Mouse (Mus musculus) hindbrain, embryonic 13.5 days (tissue): Measurements from ENCODE around the gene Zfp446. TPM values are rescaled to one million over a fixed set of nuclear protein-coding genes. Genes with fewer than 3 reads are reported as not detected.

Experiments used
- ATAC-seq: fragments of 200-750 bp; cut with Nextera tagmentation; 2 replicates; pipeline ENCODE4 v1.8.0; 2017; ENCODE audit warnings: moderate TSS enrichment; ENCODE audit not compliant: low FRiP score
- H3K27ac ChIP-seq: fragments of 300-500 bp; sonication (generic); 2 replicates; pipeline ENCODE4 v1.5.1; 2015; ENCODE audit warnings: inconsistent platforms, mild to moderate bottlenecking, moderate library complexity
- H3K27me3 ChIP-seq: fragments of 300-500 bp; sonication (generic); 2 replicates; pipeline ENCODE4 v1.6.1; 2015; ENCODE audit warnings: mild to moderate bottlenecking, inconsistent platforms
- H3K36me3 ChIP-seq: fragments of 300-500 bp; sonication (generic); 2 replicates; pipeline ENCODE4 v1.6.1; 2015; ENCODE audit warnings: mild to moderate bottlenecking, inconsistent platforms
- H3K4me1 ChIP-seq: fragments of 300-500 bp; sonication (generic); replicated peaks from 2 replicates; pipeline ENCODE4 v1.6.1; 2015; ENCODE audit warnings: inconsistent platforms
- H3K4me2 ChIP-seq: fragments of 300-500 bp; sonication (generic); 2 replicates; pipeline ENCODE4 v1.6.1; 2015; ENCODE audit warnings: inconsistent platforms, mild to moderate bottlenecking, moderate library complexity
- H3K4me3 ChIP-seq: fragments of 300-500 bp; sonication (generic); 2 replicates; pipeline ENCODE4 v1.5.1; 2015; ENCODE audit warnings: mild to moderate bottlenecking, inconsistent platforms
- H3K9ac ChIP-seq: fragments of 300-500 bp; sonication (generic); 2 replicates; pipeline ENCODE4 v1.6.1; 2015; ENCODE audit warnings: mild to moderate bottlenecking, inconsistent platforms
- H3K9me3 ChIP-seq: fragments of 300-500 bp; sonication (generic); 2 replicates; pipeline ENCODE4 v1.6.1; 2016; ENCODE audit warnings: inconsistent platforms
- WGBS: fragments of 180-500 bp; shearing (Covaris S2); methylation state at CpG from one replicate; pipeline ENCODE4 v1.1.7; 2015; 5-methylcytosine and 5-hydroxymethylcytosine counted together
- polyA plus RNA-seq: library from polyadenylated mRNA; unstranded; fragments of >200 nt; fragmentation: Nextera tagmentation; extraction: Ambion mirVana; gene quantifications from 2 replicates; pipeline ENCODE4 v1.2.1, GENCODE M21; 2015

The Zfp446 gene
- polyA plus RNA-seq, 1 experiment from 2014 or later: 12.4 TPM

- Histone ChIP-seq H3K4me3 (peak overlapping the region; percentile 44), H3K27ac (peak overlapping the region; percentile 90), H3K9me3 (no peaks in the 10 kb centered on the region), H3K9ac (peak overlapping the region; percentile 74), H3K4me1 (peaks cover 20% of the 10 kb centered on the region), H3K27me3 (no peaks in the 10 kb centered on the region), H3K4me2 (peak overlapping the region; percentile 62), H3K36me3 (no peaks in the 10 kb centered on the region)
- ATAC-seq: peak; percentile 73
- WGBS: 2% methylated on average over 29 of the region's 29 CpGs
These were observed 16.0 kb upstream of the Zfp446 start for GRCm38 (mm10) chr7:12961511-12962141.

GRCm38 (mm10) chr7:12965678-12966091 lies 12.0 kb upstream of the Zfp446 start, which contains the start of gene Zfp324:
Gene Zfp324 (plus strand): TSS chr7:12965838.
- peak within 1 kb of the TSS; percentile 76 for H3K4me2 ChIP-seq
- WGBS: 1% methylated on average over 23 of the region's 23 CpGs
- H3K27me3 ChIP-seq: no peaks in the 10 kb centered on the region
- no peaks in the 10 kb centered on the region for H3K9me3 ChIP-seq
- peak within 1 kb of the TSS; percentile 87 for H3K4me3 ChIP-seq
- peak; percentile 94 for ATAC-seq
- peak within 1 kb of the TSS; percentile 91 for H3K9ac ChIP-seq
- H3K36me3 ChIP-seq: peaks cover 23% of the 10 kb centered on the region
- H3K4me1 ChIP-seq: peaks cover 34% of the 10 kb centered on the region
- H3K27ac ChIP-seq: peak within 1 kb of the TSS; percentile 92

GRCm38 (mm10) chr7:12966104-12966845 lies 11.4 kb upstream of the Zfp446 start:
- no peaks in the 10 kb centered on the region for H3K9me3 ChIP-seq
- WGBS: under 1% methylated on average over 29 of the region's 29 CpGs
- H3K4me2 ChIP-seq: peak overlapping the region; percentile 76
- ATAC-seq: peak; percentile 65
- H3K4me3 ChIP-seq: peak overlapping the region; percentile 87
- peaks cover 29% of the 10 kb centered on the region for H3K36me3 ChIP-seq
- peak overlapping the region; percentile 91 for H3K9ac ChIP-seq
- peaks cover 28% of the 10 kb centered on the region for H3K4me1 ChIP-seq
- no peaks in the 10 kb centered on the region for H3K27me3 ChIP-seq
- H3K27ac ChIP-seq: peak overlapping the region; percentile 92

DNA sequence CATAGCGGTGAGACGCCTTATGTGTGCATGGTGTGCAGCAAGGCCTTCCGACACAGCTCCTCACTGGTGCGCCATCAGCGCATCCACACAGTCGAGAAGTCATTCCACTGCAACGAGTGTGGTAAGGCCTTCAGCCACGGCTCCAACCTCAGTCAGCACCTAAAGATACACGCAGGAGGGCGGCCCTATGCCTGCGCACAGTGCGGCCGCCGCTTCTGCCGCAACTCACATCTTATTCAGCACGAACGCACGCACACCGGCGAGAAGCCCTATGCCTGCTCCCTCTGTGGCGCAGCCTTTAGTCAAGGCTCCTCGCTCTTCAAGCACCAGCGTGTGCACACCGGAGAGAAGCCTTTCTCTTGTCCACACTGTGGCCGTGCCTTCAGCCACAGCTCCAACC lies 6.7 kb upstream of the Zfp446 start:
- no peak for ATAC-seq
- Histone ChIP-seq H3K4me2 (no peak overlapping the region), H3K27me3 (no peaks in the 10 kb centered on the region), H3K27ac (no peak overlapping the region), H3K9me3 (no peaks in the 10 kb centered on the region), H3K4me3 (no peak overlapping the region), H3K4me1 (peaks cover 17% of the 10 kb centered on the region), H3K36me3 (peaks cover 51% of the 10 kb centered on the region), H3K9ac (no peak overlapping the region)
- WGBS: 95% methylated on average over 25 of the region's 25 CpGs

DNA sequence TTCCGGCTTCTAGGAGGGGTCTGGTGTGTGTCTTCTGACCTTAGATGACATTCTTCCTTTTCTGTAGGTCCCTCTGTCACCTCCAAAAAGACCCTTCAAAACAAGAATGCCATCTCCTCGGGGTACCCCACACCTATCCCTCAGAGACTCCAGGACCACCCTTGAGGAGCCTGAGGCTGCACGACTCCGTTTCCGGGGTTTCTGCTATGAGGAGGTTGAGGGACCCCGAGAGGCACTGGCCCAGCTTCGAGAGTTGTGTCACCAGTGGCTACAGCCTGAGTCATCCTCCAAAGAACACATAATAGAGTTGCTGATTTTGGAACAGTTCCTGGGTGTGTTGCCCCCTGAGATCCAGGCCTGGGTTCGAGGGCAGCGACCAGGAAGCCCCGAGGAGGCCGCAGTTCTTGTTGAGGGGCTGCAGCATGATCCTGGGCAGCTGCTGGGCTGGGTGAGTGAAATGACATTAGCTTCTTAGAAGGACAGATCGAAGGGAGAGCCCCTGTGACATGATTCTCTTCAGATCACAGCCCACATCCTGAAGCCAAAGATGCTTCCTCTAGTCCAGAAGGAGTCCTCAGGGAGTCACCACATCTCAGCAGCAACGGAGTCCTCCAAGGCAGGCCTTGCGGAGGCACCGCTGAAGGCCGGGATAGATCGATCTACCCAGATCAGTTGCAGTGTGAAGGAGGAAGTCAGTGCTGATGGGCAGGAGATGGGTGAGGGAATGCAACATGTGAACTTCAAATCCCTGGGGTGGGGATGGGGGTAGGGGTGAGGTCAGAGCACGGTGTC lies 1.5 kb downstream of the Zfp446 start:
- 86% methylated on average over 18 of the region's 18 CpGs for WGBS
- no peak for ATAC-seq
- peaks cover 17% of the 10 kb centered on the region for H3K4me1 ChIP-seq
- H3K9me3 ChIP-seq: no peaks in the 10 kb centered on the region
- peak overlapping the region; percentile 61 for H3K4me3 ChIP-seq
- H3K9ac ChIP-seq: peak overlapping the region; percentile 82
- H3K4me2 ChIP-seq: peak overlapping the region; percentile 70
- peaks cover 19% of the 10 kb centered on the region for H3K36me3 ChIP-seq
- no peaks in the 10 kb centered on the region for H3K27me3 ChIP-seq
- H3K27ac ChIP-seq: peak overlapping the region; percentile 96; the same call in 1 of the 2 replicates

DNA sequence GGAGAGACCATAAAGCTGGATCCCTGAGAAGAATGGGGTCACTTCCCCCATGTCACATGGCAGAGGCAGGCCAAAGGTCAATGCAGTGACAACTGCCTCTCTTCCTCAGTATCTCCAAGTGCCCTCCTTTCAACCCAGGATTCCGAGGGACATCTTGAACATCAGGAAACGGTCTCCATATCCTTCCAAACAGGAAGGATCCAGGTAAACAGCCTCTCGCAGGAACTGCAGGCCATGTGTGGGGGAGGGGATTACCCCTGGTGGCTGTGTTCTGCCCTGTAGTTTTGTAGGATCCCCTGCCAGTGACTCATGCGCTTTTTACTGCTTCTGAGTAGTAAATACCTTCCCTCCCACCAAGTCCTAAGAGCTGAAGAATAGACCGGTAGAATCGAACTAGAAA lies 2.1 kb downstream of the Zfp446 start:
- H3K9me3 ChIP-seq: no peaks in the 10 kb centered on the region
- peaks cover 19% of the 10 kb centered on the region for H3K36me3 ChIP-seq
- no peaks in the 10 kb centered on the region for H3K27me3 ChIP-seq
- no peak overlapping the region for H3K9ac ChIP-seq
- WGBS: 87% methylated on average over 6 of the region's 6 CpGs
- no peak for ATAC-seq
- no peak overlapping the region for H3K27ac ChIP-seq
- no peak overlapping the region for H3K4me2 ChIP-seq
- no peak overlapping the region for H3K4me3 ChIP-seq
- peaks cover 17% of the 10 kb centered on the region for H3K4me1 ChIP-seq

GRCm38 (mm10) chr7:12980291-12980690 lies 2.6 kb downstream of the Zfp446 start:
- H3K27me3 ChIP-seq: no peaks in the 10 kb centered on the region
- ATAC-seq: no peak
- 87% methylated on average over 7 of the region's 7 CpGs for WGBS

DNA sequence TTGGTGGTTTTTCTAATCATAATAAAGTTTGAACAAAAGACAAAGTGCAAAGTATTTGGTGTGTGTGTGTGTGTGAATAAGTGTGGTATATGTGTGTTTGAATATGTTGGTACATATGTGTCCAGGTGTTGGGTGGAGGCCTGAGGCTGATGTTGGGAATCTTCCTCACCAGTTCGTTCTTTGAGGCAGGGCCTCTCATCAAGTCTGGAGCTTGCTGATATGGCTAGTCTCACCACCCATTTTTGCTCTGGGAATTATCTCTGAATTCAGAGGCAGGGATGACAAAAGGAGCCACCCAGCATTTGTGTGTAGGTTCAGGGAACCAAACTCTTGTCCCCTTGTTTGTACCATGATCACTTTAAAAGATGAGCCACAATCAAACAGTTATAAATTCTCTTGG lies 8.1 kb downstream of the Zfp446 start:
- H3K4me1 ChIP-seq: no peaks in the 10 kb centered on the region
- H3K4me2 ChIP-seq: no peak overlapping the region
- H3K9ac ChIP-seq: no peak overlapping the region
- H3K27me3 ChIP-seq: no peaks in the 10 kb centered on the region
- H3K4me3 ChIP-seq: no peak overlapping the region
- 84% methylated on average over 1 of the region's 1 CpGs for WGBS
- ATAC-seq: no peak
- H3K9me3 ChIP-seq: no peaks in the 10 kb centered on the region
- H3K36me3 ChIP-seq: peaks cover 19% of the 10 kb centered on the region
- no peak overlapping the region for H3K27ac ChIP-seq

More at GRCm38 (mm10) chr7:12980291-12980690, 2.6 kb downstream of the Zfp446 start:
- H3K4me2 ChIP-seq: no peak overlapping the region
- peaks cover 17% of the 10 kb centered on the region for H3K4me1 ChIP-seq
- peaks cover 19% of the 10 kb centered on the region for H3K36me3 ChIP-seq
- H3K9ac ChIP-seq: no peak overlapping the region
- H3K4me3 ChIP-seq: no peak overlapping the region
- H3K9me3 ChIP-seq: no peaks in the 10 kb centered on the region
- no peak overlapping the region for H3K27ac ChIP-seq

- Histone ChIP-seq H3K27ac (no peak overlapping the region), H3K9me3 (no peaks in the 10 kb centered on the region), H3K4me3 (no peak overlapping the region), H3K36me3 (peaks cover 14% of the 10 kb centered on the region), H3K4me1 (no peaks in the 10 kb centered on the region), H3K9ac (no peak overlapping the region), H3K4me2 (no peak overlapping the region), H3K27me3 (0 out of 2 replicates have a peak, but pooled peaks cover 4% of the 10 kb centered on the region)
- WGBS: 86% methylated on average over 8 of the region's 8 CpGs
- ATAC-seq: no peak
These were observed 9.3 kb downstream of the Zfp446 start for GRCm38 (mm10) chr7:12986906-12987305.

DNA sequence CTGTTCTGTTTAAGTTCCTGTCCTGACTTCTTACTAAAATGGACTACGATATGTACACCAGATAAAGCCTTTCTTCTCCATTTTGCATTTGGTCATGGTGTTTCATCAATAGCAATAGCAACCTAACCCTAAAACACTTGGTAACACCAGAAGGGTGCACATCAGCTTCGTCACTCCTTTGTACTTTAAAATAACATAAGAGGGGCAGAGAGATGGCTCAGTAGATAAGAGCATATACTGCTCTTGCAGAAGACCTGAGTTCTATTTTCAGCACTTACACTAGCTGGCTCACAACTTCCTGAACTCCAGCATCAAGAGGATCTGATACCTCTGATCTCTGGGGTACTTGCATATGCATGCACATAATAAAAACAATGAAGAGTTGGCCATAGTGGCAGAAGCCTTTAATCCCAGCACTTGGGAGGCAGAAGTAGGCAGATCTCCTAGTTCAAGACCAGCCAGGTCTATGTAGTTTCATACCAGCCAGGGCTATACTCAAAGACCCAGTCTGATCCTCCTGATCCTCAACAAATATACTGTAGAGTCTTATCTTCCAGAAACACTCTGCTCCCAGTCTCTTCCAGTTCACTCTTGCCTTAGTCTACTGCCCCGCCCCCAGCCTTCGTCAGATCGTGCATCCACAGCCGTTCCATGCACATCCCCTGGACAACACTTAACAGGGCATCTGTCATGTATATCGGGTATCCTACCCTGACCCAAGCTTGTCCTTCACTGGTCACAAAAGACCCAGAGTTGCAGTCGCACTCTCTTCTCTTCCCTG lies 10.0 kb downstream of the Zfp446 start:
- H3K9ac ChIP-seq: no peak overlapping the region
- WGBS: 83% methylated on average over 8 of the region's 8 CpGs
- peaks cover 7% of the 10 kb centered on the region for H3K36me3 ChIP-seq
- no peak overlapping the region for H3K4me2 ChIP-seq
- H3K4me1 ChIP-seq: no peaks in the 10 kb centered on the region
- no peak overlapping the region for H3K4me3 ChIP-seq
- 0 out of 2 replicates have a peak, but pooled peaks cover 4% of the 10 kb centered on the region for H3K27me3 ChIP-seq
- no peaks in the 10 kb centered on the region for H3K9me3 ChIP-seq
- no peak for ATAC-seq
- H3K27ac ChIP-seq: no peak overlapping the region

GRCm38 (mm10) chr7:12992222-12992621 lies 14.6 kb downstream of the Zfp446 start:
- no peak overlapping the region for H3K4me3 ChIP-seq
- 11% methylated on average over 3 of the region's 3 CpGs for WGBS
- no peak overlapping the region for H3K9ac ChIP-seq
- H3K36me3 ChIP-seq: no peaks in the 10 kb centered on the region
- no peaks in the 10 kb centered on the region for H3K9me3 ChIP-seq
- H3K27me3 ChIP-seq: 0 out of 2 replicates have a peak, but pooled peaks cover 4% of the 10 kb centered on the region
- ATAC-seq: no peak
- H3K27ac ChIP-seq: no peak overlapping the region
- no peak overlapping the region for H3K4me2 ChIP-seq
- no peaks in the 10 kb centered on the region for H3K4me1 ChIP-seq
